Mouse (Mus musculus) heart, adult 11 months (tissue): ENCODE measurements around the gene Psma5.
A peak's percentile ranks its signal among the peaks of the same experiment; 100 is the strongest.

Experiments used
- DNase-seq: peaks from one replicate; pipeline ENCODE4 v3.0.0; 2022

The Psma5 gene

DNA sequence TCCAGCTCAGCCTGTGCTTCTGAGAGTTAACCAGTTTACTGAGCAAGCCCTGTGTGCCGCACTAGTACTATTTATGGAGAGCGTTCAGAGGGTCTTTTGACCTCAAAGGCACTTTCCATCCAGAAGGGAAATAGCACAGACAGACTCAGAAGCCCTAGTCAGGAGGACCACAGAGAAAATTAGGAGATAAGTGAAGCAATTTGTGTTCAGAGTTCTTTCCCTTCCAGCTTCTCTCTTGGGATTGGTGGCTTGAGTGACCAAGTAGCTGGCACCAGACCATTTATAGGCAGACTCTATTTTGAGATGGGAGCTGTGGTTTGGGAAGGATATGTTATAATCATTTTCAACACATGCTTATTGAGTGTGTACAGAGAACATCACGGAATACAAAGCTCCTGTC, 49.7 kb downstream of the Psma5 start:
- DNase-seq: no peak

DNA sequence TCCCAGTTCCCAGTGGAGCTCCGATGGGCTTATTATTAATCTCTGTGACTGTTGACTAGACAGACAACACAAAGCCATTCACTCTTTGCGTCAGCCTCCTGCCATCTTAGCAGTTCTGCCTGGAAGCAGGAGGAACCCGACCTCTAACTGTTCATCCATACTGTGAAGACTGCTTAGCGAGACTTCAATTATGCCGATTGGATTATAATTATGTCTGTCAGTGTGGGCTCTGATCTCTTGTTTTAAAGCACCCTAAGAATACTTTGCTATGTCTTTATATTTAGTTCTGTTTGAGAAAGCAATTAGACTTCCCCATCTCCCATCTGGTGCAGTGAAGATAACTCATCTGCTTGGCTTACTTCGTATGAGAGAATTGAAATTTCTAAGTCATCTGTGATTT, 50.8 kb downstream of the Psma5 start:
- no peak for DNase-seq

DNA sequence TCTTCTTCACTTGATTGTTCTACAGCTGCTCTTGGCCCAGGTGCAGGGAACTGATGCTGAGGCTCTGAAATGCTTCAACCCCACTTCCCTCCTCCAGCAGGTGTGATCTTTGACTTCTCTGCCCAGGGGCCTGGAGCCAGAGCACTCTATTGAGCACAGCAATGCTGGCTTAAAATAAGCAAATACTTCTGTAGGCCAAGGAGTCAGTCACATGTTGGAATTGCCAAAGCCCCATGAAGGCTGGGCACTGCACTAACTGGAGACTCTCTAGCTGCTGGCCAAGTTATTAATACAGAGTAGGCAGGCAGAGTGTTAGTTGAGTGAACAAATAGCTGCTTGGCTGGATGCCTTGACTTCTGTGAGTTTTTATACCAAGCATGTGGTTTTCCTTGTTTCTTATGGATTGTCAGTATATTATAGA, 54.2 kb downstream of the Psma5 start:
- peak; percentile 94 for DNase-seq

DNA sequence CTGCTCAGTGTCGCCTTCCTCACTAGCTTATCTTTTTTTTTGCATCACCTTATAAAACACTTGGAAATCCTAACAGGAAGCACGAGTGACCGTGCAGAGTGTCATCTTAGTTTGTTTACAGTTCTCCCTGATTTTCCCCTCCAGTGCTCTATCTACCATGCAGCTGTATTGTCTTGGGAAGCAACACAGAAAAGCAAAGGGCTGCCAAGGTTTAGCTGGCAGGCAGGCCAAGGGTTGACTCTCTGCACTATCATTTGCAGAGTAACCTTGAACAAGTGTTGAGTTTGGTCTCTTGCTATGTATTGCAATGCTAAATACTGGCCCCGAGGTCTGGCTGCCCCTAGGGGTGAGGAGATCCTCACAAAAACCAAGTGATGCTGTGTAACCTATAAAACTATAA, 55.0 kb downstream of the Psma5 start:
- no peak for DNase-seq

DNA sequence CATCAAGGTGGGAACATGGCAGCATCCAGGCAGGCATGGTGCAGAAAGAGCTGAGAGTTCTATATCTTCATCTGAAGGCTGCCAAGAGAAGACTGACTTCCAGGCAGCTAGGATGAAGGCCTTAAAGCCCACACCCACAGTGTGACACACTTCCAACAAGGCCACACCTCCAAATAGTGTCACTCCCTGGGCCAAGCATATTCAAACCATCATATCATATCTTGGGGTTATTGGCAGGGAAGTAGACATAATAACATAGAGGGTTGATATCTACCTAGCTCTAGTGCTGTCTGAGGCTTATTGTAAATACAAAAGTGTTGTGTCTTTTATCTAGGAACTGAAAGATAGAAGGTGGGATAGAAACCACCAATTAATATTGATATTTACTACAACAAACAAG, 55.7 kb downstream of the Psma5 start:
- DNase-seq: no peak

DNA sequence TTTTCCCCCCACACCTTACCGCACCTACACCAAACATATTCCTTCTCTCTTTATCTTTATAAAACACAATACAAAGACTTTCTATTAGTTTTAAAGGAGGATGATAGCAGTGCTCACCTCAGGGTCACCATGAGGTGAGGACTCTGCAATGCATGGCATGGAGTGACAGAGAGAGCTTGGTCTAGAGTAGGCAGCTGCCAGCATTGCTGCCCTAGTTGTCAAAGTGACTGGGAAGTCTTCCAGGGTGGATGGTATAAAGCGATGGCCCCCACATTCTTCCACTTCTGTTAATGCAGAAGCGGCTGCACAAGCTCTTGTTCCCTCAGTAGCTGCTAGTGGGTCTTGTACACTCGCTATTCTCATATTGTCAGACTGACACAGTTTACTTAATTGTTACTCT, 56.4 kb downstream of the Psma5 start:
- DNase-seq: no peak

DNA sequence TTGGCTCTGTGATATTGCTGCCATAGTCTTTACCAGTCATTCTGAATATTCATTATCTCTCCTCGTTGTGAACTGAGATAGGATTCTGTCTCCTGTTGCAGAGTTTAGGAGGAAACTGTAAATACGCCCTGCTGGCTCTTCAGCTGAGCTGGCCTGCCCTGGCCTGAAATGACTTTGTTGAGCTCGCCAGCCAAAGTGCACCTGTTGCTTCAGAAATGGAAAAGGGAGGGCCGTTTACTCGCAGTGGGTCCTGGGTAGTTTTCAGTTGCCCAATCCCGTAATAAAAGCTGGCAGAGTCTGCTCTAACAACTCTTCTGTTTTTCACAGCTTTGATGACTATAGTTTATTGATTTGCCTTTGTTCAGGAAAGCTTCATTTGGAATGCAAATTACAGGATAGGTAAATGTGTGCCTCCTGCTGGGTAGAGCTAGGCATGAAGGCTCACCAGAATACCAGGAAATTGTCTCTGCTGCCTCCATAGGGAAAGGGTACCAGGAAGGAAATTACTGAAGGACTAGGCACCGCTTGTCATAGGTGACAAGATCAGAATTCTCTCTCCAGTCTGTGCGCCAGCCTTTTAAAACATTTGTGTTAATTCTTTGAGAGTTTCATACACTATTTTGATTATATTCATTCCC, 57.4 kb downstream of the Psma5 start:
- DNase-seq: no peak

DNA sequence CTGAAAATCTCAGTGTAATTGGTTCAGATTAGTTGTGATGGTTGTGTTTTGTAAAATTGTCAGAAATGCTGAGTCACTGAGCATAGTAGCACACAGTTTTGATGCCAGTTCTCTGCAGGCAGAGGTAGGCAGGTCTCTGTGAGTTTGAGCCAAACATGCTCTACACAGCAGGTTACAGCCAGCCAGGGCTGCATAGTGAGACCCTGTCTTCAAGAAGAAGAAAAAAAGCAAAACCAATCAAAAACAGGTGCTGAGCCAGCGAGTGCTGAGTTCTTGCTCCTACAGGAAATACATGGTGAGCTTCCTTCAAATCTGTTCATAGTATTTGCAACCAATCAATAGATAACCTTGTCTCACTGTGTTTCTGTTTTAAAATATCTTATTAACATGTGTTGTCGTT, 61.8 kb downstream of the Psma5 start:
- DNase-seq: no peak

DNA sequence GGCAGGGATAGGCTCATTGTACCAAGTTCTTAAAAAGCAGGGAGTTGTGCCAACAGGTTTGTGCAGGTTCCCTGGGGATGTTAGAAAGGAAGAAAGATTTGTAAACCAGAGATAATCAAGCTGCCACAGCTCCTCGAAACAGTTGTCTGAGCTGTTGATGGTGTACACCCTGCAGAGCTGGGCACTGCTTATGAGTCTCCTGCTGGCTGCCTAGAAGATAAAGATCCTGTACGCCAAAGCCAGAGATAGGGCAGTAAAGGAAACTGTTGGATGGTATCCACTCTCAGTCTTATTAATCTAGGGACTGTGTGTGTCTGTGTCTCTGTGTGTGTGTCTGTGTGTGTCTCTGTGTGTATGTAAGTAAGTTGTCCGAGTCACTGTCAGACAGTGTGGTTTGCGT, 64.9 kb downstream of the Psma5 start:
- no peak for DNase-seq

DNA sequence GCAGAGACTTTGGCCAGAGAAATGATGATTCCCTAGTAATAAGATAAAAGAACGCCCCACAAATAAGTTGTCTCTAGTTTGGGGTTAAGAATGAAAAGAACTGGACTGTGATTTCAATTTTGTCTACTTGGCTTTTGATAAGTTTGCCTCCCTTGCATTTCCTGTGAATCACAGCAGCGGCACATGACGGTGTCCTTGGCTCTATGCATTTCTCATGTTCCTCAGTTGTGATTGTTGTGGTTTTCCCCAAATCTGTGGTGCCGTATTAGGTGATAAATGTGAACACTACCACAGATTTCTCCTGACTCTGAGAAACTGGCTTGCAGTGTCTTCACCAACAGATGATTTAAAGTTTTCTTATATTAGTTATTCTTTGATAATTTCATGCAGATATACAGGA, 65.4 kb downstream of the Psma5 start:
- no peak for DNase-seq

DNA sequence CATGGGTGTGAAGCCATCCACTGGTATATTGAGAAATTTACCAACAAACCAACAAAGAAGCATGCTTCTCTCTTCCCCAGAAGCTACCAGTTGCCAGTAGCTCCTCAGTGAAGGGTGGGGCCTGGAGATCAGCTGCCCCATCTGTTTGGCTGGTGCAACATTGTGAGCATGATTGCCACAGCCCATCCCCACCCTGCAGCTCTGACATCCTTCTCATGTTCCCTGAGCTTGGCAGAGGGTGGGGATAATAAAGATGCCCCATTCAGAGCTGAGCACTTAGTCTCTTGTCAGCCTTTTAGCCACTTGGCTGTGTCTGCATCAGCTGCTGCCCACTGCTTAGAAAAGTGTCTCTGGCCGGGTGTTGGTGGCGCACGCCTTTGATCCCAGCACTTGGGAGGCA, 66.2 kb downstream of the Psma5 start:
- no peak for DNase-seq

DNA sequence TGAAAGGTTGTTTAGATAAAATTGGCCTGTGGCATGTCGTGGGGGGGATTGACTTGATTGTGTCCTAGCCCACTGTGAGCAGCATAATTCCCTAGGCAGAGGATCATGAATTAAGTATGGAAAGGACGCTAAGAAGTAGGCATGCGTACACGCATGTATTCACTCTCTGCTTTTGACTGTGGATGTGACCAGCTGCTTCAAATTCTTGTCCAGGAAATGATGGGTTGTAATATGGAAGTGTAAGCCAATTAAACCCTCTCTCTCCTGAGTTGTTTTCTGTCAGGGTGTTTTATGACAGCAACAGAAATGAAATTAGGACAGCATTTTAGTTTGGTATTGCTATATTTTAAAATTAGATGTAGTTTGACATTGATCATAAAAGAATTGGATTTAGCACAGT, 68.1 kb downstream of the Psma5 start:
- DNase-seq: no peak

DNA sequence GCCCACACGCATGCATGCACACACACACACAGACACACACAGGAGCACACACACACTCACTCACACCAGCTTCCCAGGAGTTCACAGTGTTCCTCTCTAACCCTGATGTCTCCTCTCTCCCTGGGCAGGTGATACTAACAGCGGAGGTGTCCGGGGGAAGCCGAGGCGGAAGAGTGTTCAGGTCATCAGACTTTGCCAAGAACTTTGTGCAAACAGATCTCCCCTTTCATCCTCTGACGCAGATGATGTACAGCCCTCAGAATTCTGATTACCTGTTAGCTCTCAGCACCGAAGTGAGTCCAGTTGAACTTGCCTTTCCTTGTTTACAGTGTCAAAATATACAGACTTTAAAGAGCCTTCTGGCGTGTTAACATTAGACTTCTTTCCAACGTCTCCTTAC, 68.8 kb downstream of the Psma5 start:
- no peak for DNase-seq

DNA sequence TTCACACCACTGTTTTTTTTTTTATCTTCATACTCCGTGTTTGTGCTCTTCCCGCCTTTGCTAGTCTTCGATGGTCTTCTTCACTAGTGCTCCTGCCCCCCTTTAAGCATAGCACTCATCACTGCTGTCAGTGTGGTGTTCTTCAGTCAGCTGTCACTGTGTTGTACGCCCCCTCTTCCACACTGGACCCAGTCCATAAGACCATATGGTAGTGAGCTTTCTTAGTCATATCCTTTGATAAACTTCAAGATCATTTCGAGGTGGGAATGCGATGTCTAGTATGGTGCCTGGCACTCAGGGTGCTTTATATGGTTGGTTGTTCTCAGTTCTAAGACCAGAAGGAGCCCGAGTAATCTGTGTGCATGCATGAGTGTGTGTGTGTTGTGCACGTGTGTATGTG, 70.5 kb downstream of the Psma5 start:
- DNase-seq: no peak

DNA sequence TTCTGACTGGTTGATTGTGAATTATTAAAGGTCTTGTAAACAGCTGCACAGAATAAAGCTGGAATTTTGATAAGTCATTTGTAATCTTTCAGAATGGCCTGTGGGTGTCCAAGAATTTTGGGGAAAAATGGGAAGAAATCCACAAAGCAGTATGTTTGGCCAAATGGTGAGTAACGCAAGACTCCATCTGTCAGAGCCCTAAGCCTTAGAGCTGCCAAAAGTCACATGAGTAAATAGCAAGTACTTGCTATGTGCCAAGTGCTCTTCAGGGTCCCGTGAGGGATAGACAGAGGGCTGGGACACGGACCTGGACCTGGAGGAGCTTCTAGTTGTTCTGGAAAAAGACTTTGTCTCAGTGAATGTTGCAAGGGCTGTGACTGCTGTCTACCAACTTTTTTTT, 71.2 kb downstream of the Psma5 start:
- peak; percentile 96 for DNase-seq

DNA sequence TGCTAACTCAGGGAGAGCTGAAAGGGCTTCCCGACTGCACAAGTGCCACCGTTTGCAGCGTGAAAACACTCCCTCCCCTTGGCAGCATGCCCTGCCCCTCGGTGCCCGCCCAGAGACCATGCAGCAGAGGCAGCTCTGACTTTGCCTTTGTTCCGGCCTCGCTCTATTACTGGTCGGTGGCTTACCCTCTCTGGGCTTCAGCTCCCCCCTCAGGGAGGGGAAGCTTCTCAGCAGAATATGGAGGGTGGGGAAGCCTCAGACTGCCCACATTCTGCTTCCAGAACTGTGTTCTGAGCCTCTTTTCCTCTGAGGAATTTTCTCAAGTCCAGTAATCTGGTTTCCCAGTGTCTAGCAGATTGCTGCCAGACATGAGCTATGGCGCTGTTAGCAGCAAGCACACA, 71.7 kb downstream of the Psma5 start:
- DNase-seq: peak; percentile 96
